Mouse (Mus musculus): Measurements from ENCODE around the gene Pla2g3.

Gene Pla2g3

DNA sequence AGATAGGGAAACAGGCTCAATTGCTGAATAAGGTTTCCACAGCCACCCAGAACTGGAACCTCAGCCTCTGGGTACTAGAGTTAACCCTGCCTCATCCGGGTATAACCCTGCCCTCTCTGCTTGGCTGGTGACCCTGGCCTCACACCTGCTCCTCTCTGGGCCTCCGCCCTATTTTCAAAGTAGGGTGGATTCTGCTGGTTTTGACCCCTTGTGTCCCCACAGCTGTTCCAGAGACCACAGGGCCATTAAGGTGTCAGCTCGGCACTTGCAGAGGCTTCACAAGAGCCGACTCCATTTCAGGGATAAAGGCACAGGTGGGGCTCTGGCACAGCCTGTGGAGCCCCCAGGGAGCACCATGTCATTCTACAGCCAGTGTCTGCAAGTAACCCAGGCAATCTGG is 4.7 kb downstream of the Pla2g3 start:
- in situ Hi-C loops (cut with MboI, MseI): no loop called here

DNA sequence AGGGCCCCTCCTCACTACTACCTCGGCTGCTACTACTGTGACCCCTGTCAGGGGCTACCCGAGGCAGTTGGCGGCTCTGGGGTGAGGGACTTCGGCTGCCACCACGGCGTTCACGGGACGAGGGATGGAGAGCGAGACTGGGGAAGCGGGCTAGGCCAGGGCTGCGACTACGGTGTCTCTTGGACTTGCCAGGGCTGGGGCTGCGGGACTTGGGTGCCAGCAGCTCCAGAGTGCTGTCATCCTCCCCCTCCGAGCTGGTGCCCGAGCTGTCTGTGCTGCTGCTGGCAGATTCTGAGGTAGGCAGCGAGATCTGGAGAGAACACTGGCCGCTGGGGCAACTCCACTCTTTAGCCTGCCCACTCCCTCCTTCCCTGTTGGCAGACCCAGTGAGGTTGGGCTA is 6.8 kb downstream of the Pla2g3 start:
- in situ Hi-C loops (cut with MboI, MseI): no loop called here

DNA sequence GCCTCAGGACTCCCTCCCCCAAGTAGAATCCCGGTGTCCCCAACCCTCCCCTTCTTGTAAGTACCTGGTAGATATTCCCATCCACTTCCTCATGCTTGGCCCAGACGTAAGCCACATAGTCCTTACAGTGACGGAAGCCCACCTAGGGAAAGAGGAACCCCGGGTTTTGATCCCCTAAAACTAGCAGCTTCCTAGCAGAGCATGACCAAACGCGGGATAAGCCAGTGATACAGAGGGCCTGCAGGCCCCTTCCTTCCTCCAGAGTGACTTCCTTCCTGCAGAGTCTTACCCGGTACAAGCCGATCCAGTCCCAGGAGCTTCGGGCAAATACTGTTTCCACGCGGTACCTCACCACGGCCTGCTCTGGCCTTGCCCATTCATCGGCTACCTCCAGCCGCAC is 7.4 kb downstream of the Pla2g3 start:
- in situ Hi-C loops (cut with MboI, MseI): no loop called here

DNA sequence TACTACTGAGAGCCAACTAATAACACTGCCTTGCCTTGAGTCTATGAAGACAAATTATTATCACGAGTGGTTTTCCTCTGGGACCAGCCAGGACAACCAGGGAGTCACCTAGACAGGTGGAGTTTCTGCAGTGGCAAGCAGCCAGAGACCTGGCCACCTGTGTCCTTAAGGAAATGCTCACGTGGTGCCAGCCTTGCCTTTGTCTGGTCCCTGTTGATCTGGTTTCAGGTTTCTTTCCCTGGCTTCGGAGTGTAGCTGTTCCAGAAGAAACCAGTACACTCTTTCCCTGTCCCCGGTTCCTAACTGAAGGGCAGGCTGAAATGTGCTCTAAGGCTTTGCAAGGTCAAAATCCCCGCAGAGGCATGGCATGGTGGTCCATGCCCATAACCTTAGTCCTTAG is 8.7 kb downstream of the Pla2g3 start:
- in situ Hi-C loops (cut with MboI, MseI): no loop called here

DNA sequence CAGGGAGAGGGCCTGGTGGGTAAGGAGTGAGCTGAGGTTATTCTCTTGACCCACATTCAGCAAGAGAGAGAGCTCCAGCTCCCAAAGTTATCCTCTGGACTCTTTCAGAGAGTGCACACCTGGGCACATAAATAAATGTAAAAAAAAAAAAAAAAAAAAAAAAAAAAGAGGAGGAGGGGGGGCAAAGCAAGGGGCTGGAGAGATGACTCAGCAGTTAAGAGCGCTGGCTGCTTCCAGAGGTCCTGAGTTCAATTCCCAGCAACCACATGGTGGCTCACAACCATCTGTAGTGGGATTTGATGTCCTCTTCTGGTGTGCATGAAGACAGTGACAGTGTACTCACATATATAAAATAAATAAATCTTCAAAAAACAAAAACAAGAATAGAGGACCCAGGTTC is 9.2 kb downstream of the Pla2g3 start:
- in situ Hi-C loops (cut with MboI, MseI): no loop called here

DNA sequence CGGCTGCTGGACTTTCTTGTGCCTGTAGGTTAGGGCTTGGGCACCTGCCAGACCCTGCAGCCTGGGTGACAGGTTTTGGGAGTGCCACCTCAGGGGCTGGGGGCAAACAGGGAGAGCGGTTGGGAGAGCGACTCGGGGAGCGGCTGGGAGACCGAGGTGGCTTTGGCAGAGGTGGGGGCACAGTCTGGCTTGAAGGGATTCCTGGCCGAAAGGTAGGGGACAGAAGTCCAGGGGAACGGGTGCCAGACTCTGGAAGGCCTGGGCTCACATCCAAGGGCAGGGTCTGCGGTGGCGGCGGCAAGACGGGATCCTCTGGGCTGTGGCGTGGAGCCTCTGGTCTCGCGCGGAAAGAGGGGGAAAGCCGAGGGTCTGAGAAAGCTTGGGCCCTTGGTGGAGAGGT is 14.0 kb downstream of the Pla2g3 start:
- in situ Hi-C loops (cut with MboI, MseI): no loop called here

DNA sequence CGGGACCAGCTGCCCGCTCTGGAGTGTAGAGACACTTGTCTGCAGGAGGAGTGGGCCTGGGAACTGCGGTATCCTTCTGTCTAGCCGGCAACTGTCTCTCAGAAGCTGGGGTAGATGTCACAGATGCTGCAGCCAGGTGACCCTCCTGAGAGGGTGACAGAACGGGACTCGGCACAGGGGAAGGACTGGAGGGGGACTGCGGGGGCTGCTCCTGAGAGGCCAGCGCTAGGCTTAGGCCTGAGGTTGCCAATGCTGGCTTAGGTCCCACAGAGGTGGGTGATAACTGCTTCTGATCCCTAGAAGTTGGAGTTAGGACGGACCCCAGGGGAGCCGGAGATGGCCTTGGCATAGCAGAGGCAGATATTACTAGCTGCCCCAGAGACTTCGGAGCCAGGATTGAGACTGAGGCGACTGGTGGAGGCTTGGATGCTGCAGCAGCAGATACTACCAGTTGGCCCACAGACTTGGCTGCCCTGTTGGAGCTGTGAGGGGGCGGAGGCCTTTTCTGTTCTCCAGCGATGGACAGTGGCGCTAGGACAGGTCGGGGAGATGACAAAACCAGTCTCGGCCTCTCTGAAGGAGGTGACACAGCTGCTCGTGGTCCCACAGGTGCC is 14.5 kb downstream of the Pla2g3 start:
- in situ Hi-C loops (cut with MboI, MseI): no loop called here

DNA sequence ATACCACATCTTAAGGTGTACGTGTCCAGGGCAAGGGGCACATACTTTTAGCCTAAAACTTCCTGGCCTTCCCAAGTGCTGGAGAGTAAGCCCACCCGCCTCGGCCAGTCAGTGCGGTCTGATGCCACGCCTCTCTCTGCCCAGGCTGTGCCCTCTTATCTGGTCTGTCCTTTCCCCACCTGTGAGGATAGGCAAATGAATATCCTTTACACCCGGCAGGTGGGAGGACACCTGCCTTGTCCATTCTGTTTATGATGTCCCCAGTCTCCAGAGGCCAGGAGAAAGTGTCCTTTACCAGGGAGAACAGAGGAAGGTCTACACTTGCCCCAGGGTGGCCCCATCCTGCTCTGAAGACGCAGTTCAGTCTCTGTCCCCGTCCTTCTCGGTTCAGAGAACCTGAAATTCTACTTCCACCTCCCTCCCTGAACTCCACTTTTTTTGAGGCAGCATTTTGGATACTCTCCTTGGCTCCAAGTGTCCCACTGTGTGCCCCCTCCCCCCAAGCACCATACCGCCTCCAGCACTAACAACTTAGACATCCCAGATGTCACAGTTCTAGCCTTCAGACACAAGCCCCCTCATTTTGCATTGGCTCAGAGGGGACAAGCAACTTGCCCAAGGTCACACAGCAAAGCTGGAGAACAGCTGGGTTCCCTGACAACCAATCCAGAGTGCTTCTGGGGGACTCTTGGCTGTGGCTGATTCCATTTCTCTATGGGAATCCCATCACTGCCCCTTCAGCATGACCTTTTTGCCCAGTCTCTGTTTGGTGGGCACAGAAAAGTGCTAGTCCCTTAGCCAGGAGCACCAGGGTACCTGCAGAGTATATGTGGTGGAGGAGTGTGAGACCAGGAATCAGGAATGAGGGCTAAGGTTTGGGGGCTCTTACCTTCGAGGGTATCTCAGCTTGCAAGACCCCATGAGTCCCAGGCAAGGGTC is 15.9 kb downstream of the Pla2g3 start:
- in situ Hi-C loops (cut with MboI, MseI): no loop called here

DNA sequence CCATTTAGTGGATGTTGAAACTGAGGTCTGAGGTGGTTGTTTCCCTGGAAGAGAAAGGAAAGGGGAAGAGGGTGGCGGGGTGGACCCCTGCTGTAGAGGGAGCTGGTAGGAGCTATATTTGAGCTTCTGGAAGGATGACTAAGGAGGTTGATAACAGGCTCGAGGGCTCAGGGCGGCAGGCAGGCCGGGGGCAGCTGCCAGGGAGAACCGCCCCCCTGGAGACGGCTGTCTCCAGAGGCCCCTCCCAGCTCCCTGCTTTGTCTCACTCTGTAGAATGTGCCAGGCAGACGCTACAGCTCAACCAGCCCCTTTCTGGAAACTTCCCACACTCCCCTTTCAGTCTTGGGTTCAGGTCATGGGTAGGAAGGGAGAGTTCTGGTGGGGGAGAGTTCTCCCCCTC is 20.1 kb downstream of the Pla2g3 start:
- in situ Hi-C loops (cut with MboI, MseI): loop anchor here (5.0 kb wide), 1 partner anchor 36 kb away; no protein-coding TSS in a partner anchor

DNA sequence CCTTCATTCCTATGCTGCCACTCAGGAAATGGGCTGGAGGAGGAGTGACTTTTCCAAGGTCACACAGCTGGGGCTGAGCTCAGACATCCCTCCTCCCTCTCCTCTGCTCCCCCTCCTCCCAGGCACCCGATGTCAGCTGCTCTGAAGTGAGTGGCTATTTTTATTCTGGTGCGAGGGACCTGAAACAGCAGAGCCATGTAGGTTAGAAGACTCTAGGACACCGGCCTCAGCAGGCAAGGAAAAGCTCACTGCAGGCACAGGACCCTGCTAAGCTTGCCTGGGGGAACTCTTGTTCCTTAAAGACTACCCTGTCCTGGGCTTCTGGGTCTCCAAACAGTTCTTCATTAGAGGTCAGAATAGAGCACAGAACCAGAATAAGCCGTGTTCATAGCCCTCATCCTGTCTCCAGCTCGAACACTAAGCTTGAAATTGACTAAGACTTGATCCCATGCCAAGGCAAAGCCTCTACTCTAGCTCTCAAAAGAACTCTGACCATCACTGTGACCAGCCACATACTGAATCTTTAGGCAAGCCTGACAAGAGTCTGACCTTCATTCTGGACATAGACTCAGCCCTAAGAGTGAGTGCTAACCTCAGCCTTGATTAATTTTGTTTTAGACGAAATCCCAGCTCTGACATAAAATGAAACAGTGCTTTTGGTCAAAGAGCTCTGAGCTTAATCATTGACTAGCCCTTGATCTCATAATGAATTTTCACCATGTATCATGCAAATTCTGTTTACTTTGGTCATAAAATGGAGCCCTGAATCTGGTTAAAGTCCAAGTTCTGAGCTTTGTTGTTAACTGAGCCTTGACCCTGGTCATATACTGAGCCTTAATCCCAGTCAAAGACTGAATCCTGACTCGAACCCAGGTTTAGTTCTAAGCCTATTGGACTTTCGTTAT is 21.3 kb downstream of the Pla2g3 start:
- in situ Hi-C loops (cut with MboI, MseI): loop anchor here (5.0 kb wide), 1 partner anchor 37 kb away; no protein-coding TSS in a partner anchor

DNA sequence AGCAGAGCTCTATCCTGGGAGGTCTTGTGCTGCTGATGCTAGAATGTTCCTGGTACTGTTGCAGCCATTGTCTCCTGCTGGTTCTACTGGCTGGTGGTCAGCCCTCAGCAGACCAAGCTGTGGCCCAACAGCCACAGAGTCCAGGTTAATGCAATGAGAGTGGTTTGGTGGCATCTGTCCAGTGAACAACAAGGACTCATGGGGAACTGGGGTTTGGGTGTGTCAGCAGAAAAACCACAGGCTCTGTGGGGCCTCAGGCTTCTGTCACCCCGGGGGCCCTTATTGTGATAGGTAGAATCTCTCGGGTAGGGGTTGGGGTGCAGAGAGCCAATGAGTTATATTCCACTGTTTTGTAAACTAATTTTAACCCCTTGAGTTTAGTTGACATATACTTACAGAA is 22.2 kb downstream of the Pla2g3 start:
- in situ Hi-C loops (cut with MboI, MseI): no loop called here

DNA sequence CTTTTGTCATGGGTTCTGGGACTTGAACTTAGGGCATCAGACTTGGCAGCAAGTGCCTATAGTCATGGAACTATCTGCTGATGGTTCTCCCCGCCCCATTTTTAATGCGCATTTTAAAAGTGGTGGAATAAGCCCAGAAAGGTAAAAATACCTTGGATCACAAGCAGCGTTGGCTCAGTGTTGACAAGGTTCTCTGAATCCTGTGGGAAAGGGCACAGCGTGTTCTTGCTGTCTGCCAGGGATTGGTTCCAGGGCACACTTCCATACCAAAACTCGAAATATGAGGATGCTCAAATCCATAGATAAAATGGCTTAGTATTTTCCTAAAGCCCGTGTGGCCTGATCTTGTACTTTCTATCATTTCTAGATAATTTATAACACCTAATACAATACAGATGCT is 25.2 kb downstream of the Pla2g3 start:
- in situ Hi-C loops (cut with MboI, MseI): no loop called here

DNA sequence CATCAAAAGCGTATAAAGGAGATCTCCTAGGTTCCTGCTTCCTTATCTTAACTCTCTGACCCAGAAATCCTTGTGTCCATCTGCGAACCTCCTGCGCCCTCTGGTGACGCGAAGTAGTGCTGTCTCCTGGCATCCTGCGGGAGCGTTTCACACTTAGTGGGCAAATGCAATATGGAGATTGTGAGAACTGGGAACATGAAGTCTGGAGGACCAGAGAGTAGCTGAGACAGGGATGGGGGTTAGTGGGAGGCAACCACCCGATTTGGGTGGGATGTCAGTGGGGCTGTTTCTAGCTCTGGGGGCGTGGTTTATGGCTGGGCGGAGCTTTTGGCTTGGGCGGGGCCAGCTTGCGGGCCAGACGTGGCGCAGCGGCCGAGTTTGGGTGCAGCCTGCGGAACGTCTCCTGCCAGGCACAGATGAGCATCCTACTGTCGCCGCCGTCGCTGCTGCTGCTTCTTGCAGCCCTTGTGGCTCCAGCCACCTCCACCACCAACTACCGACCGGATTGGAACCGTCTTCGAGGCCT is 26.5 kb downstream of the Pla2g3 start, which contains the start of gene Selenom:
TSS of gene Selenom (plus strand) at position 156 of the 526 bp plus-strand sequence.
- in situ Hi-C loops (cut with MboI, MseI): no loop called here

DNA sequence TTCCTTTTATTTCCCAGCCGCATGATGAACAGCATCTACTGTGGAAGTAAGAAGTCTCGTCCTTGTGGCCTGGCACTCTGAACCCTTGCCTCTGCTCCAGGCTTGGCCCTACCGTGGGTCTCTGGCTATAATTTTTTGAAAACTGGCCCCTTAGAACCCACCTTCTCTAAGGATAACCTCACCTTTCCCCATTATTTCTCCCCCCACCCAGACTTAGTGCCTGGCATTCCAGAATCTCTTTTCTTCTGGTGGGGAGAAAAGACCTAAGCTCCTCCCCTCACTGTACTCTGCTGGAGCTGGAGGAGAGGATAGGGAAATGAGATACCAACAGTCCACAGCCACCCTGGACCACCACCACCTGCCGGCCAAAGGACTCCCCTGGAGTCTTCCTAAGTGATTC is 27.1 kb downstream of the Pla2g3 start:
- in situ Hi-C loops (cut with MboI, MseI): no loop called here

DNA sequence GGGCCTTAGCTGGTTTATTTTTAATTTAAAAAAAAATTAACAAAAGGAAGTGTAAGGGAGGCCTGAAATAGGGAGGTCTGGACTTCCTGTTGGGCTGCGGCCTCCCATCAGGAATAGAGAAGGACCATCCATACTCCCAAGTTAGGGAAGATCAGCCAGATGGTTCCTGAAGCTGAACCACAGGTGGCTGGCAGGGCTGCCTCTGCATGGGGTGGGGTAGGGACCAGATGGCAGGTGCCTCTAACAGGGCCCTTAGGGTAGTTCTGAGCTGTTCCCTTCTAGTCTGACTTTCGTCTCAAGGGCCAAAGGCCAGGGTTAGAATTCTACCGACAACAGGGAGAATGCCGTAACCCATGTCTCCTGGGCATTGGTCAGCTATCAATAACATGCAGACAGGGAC is 27.6 kb downstream of the Pla2g3 start:
- in situ Hi-C loops (cut with MboI, MseI): no loop called here

DNA sequence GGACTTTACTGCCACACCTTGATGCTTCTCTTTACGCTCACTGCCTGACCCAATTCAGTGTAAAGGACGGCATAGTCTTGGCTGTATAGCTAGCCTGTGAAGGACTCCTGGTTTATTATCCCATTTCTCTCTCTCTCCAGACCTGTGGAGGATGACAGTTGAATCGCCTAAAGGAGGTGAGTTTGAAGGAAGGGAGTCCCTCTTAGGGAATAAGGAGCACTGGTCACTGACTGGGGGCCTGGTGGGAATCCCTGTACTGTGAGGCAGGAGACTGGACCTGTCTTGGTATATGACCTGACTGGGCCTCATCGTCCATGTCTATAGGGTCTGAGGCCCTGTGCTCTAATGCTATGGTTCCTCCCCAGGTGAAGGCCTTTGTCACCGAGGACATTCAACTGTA is 28.0 kb downstream of the Pla2g3 start:
- in situ Hi-C loops (cut with MboI, MseI): no loop called here

DNA sequence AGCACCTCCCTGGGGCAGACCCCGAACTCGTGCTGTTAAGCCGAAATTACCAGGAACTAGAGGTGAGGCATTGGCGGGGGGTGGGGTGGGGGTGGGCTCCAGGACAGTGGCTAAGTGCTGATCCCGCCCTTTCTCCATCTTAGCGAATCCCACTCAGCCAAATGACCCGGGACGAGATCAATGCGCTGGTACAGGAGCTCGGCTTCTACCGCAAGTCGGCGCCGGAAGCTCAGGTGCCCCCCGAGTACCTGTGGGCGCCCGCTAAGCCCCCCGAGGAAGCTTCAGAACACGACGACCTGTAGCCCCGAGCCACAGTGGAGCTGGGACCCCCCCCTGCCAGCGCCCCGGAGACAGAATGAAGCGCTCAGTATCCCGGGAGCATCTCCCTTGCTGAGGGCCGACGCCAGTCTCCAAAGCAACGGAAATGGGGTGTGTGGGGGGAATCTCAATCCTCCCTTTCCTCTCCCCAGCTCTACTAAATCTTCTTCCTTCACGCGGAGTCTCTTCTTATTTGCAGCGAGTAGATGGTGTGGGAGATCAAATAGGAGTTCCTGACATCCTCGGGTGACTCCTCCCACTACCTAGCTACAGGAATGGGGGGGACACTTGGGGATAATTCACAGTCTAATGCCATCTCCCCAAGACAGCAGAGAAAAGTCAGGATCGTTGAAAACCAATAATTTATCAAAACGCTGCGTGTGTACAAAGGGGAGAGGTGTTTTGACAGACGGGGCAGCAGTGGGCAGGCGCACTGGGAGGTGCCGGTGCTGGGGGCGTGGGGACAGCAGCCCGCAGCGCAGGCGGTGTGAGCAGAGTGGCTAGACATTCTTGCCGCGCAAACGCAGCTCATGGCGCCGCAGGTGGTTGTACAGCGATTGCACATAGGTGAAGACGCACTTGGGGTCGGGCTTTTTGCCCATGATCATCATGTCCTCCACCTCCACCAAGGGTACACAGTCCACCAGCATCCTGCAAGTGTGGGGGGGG is 29.1 kb downstream of the Pla2g3 start:
- in situ Hi-C loops (cut with MboI, MseI): no loop called here

DNA sequence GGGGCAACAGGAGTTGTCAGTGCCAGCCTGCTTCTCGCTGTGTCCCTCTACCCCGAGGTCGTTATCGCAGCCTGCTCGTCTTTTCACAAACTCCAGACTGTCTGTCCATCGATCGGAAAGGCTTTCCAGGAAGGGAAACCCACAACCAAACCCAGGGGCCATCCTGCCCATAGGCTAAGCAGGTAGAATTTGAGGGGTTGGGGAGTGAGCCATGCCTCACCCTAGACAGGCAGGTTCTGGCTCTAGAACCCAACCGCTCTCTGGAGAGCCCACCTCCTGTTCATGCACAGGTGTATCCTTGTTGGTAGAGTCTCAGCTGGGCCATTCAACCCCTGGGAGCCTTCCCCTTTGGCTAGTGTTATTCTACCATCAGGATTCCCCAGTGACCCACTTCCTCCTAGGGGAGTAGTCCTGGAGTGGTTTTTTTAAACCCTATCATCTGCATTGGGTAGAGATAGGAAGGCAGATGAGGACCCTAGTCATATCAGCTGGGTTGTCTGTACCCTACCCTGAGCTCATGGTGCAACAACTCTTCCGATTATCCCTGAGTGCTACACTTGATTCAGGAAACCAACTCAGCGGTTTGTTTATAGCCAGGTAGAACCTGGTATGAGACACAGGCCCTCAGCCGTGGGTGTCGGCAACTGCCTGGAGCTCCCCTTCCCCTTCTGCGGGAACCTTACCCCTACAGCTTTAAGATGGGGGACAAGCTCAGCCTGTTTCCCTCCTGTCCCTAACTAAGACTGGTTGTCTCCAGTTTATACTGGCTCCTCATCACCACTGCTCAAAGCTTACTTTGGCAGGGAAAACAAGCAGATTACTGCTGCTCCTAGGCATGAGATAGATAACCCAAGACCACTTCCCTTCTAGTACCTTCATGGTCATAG is 30.0 kb downstream of the Pla2g3 start:
- in situ Hi-C loops (cut with MboI, MseI): no loop called here

DNA sequence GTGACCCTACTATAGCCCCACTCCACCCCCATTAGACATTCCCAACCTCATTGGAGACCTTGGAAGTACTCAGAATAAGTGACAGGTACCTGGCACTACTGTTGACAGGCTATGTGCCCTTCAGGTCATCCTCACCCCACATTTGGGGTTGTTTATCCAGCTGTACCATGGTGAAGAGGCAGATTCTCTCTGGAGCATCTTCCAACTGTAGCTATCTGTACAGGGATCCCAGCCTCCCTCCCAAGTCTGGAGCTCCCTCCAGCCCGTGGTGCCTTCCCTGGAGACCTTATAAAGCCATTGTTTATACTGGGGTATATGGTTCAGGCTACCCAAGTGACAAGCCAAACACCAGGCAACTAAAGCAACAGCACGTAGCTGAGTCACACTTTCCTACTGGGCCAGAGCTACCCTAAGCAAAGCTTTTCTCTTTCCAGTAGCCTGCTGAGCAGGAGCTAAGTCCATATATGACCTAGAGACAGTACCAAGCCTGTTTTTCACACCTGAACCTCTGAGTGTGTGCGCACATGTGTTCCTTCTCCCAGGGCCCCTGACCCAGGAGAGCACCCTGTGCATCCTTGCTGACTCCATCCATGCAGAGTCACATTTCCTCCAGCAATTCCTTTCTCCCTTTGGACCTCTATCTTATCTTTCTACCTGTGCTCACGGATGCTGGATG is 31.1 kb downstream of the Pla2g3 start:
- in situ Hi-C loops (cut with MboI, MseI): no loop called here

Data from regulatory T cell (primary cell).